Mouse (Mus musculus) forebrain, embryonic 14.5 days (tissue): Measurements from ENCODE around the gene Pou2f3. TPM values are rescaled to one million over a fixed set of nuclear protein-coding genes. Genes with fewer than 3 reads are reported as not detected.

Experiments used
- ATAC-seq: fragments of 200-750 bp; cut with Nextera tagmentation; 2 replicates; pipeline ENCODE4 v1.8.0; 2017; ENCODE audit warnings: mild to moderate bottlenecking, moderate library complexity
- DNase-seq: peaks from one replicate; pipeline ENCODE4 v3.0.0-alpha.2; 2015; ENCODE audit warnings: low spot score
- H3K27ac ChIP-seq: fragments of 300-500 bp; sonication (generic); 2 replicates; pipeline ENCODE4 v1.5.1; 2014; ENCODE audit warnings: low read depth, mild to moderate bottlenecking, control low read depth, low read length, moderate library complexity
- H3K27me3 ChIP-seq: fragments of 300-500 bp; sonication (generic); replicated peaks from 2 replicates; pipeline ENCODE4 v1.6.1; 2014; ENCODE audit warnings: low read length, control low read depth, mixed read lengths; ENCODE audit not compliant: control insufficient read depth, insufficient read depth
- H3K36me3 ChIP-seq: fragments of 300-500 bp; sonication (generic); 2 replicates; pipeline ENCODE4 v1.6.1; 2014; ENCODE audit warnings: low read length, control low read depth; ENCODE audit not compliant: control insufficient read depth, insufficient read depth
- H3K4me1 ChIP-seq: fragments of 300-500 bp; sonication (generic); 2 replicates; pipeline ENCODE4 v1.6.1; 2014; ENCODE audit warnings: antibody characterized with exemption, low read length, control low read depth; ENCODE audit not compliant: control insufficient read depth, insufficient read depth
- H3K4me2 ChIP-seq: fragments of 300-500 bp; sonication (generic); 2 replicates; pipeline ENCODE4 v1.6.1; 2014; ENCODE audit warnings: mild to moderate bottlenecking, control low read depth, low read length
- H3K4me3 ChIP-seq: fragments of 300-500 bp; sonication (generic); 2 replicates; pipeline ENCODE4 v1.5.1; 2014; ENCODE audit warnings: low read depth, low read length, control low read depth
- H3K9ac ChIP-seq: fragments of 300-500 bp; sonication (generic); 2 replicates; pipeline ENCODE4 v1.6.1; 2014; ENCODE audit warnings: mild to moderate bottlenecking, low read length, control low read depth, moderate library complexity
- H3K9me3 ChIP-seq: fragments of 300-500 bp; sonication (generic); replicated peaks from 2 replicates; pipeline ENCODE4 v1.6.1; 2016; ENCODE audit warnings: low read length, control low read depth, mixed read lengths; ENCODE audit not compliant: control insufficient read depth
- WGBS: fragments of 180-500 bp; shearing (Covaris S2); extraction: QIAGEN DNeasy Blood & Tissue Kit; methylation state at CpG from one replicate; pipeline ENCODE4 v1.1.7; 2014; 5-methylcytosine and 5-hydroxymethylcytosine counted together
- polyA plus RNA-seq: library from polyadenylated mRNA; unstranded; fragments of >200 nt; fragmentation: Nextera tagmentation; extraction: Ambion mirVana; gene quantifications from 2 replicates; pipeline ENCODE4 v1.2.1, GENCODE M21; 2014

Pou2f3 gene
- polyA plus RNA-seq, 1 experiment from 2014 or later: not detected

GRCm38 (mm10) chr9:43076163-43076562, 134.0 kb downstream of the Pou2f3 start:
- Histone ChIP-seq H3K27ac (no peak overlapping the region), H3K4me3 (no peak overlapping the region), H3K27me3 (no peaks in the 10 kb centered on the region), H3K4me2 (no peak overlapping the region), H3K4me1 (peaks cover 6% of the 10 kb centered on the region; the same call in 1 of the 2 replicates), H3K36me3 (no peaks in the 10 kb centered on the region), H3K9me3 (no peaks in the 10 kb centered on the region), H3K9ac (no peak overlapping the region)
- DNase-seq: no peak
- 74% methylated on average over 7 of the region's 7 CpGs for WGBS
- ATAC-seq: no peak

GRCm38 (mm10) chr9:43074611-43075010, 135.6 kb downstream of the Pou2f3 start:
- Histone ChIP-seq H3K9ac (no peak overlapping the region), H3K27ac (no peak overlapping the region), H3K4me1 (peaks cover 6% of the 10 kb centered on the region; the same call in 1 of the 2 replicates), H3K9me3 (no peaks in the 10 kb centered on the region), H3K36me3 (no peaks in the 10 kb centered on the region), H3K4me2 (no peak overlapping the region), H3K4me3 (no peak overlapping the region), H3K27me3 (no peaks in the 10 kb centered on the region)
- no peak for ATAC-seq
- WGBS: 100% methylated on average over 1 of the region's 1 CpGs
- no peak for DNase-seq

Other genes starting within 250 kb of the Pou2f3 start
- 14.2 and 24.7 TPM in 2 replicates for gene Arhgef12, start 103.1 kb downstream of the Pou2f3 start, polyA plus RNA-seq
- gene Tmem136, start 93.8 kb downstream of the Pou2f3 start, polyA plus RNA-seq: 8.2 and 9.2 TPM in 2 replicates
- gene Oaf, start 29.5 kb upstream of the Pou2f3 start, polyA plus RNA-seq: 7.0 and 10.3 TPM in 2 replicates
- not detected in 2 replicates for gene Trim29, start 100.5 kb upstream of the Pou2f3 start, polyA plus RNA-seq